Mouse (Mus musculus): ENCODE results near the gene Jsrp1.
A peak's percentile ranks its signal among the peaks of the same experiment; 100 is the strongest.
"Not testable (repeated sequence)": the region's sequence is repeated elsewhere in the genome, so short reads cannot be mapped to it uniquely, and the experiment has no call there.

Gene Jsrp1

GRCm38 (mm10) chr10:80832818-80833217 lies 19.5 kb upstream of the Jsrp1 start:
- DNase-seq (ENCODE audit: low spot score), result no peak

- no peak for DNase-seq (ENCODE audit: low spot score)
Measured at GRCm38 (mm10) chr10:80831136-80831535, 17.8 kb upstream of the Jsrp1 start.

GRCm38 (mm10) chr10:80829359-80830278 lies 16.3 kb upstream of the Jsrp1 start:
- DNase-seq (ENCODE audit: low spot score), result no peak

- not testable (repeated sequence) for DNase-seq (ENCODE audit: low spot score)
Measured at GRCm38 (mm10) chr10:80828587-80828986, 15.3 kb upstream of the Jsrp1 start.

GRCm38 (mm10) chr10:80827870-80828420 lies 14.6 kb upstream of the Jsrp1 start:
- no peak for DNase-seq (ENCODE audit: low spot score)

- DNase-seq (ENCODE audit: low spot score), result no peak
Measured at GRCm38 (mm10) chr10:80827063-80827869, 14.0 kb upstream of the Jsrp1 start.

GRCm38 (mm10) chr10:80826151-80827062 lies 13.1 kb upstream of the Jsrp1 start, which contains the start of gene Oaz1:
TSS of gene Oaz1 (plus strand) at chr10:80826656.
- peak; percentile 92 for DNase-seq (ENCODE audit: low spot score)

GRCm38 (mm10) chr10:80824827-80825226 lies 11.5 kb upstream of the Jsrp1 start:
- no peak for DNase-seq (ENCODE audit: low spot score)

GRCm38 (mm10) chr10:80823847-80824643 lies 10.7 kb upstream of the Jsrp1 start:
- DNase-seq (ENCODE audit: low spot score), result no peak

GRCm38 (mm10) chr10:80823316-80823715 lies 10.0 kb upstream of the Jsrp1 start:
- no peak for DNase-seq (ENCODE audit: low spot score)

- DNase-seq (ENCODE audit: low spot score), result no peak
Measured at GRCm38 (mm10) chr10:80822528-80822927, 9.2 kb upstream of the Jsrp1 start.

GRCm38 (mm10) chr10:80821991-80822390 lies 8.7 kb upstream of the Jsrp1 start:
- no peak for DNase-seq (ENCODE audit: low spot score)

- no peak for DNase-seq (ENCODE audit: low spot score)
Measured at GRCm38 (mm10) chr10:80819406-80819805, 6.1 kb upstream of the Jsrp1 start.

- DNase-seq (ENCODE audit: low spot score), result no peak
Measured at GRCm38 (mm10) chr10:80818599-80819281, 5.4 kb upstream of the Jsrp1 start.

GRCm38 (mm10) chr10:80817955-80818354 lies 4.7 kb upstream of the Jsrp1 start:
- not testable (repeated sequence) for DNase-seq (ENCODE audit: low spot score)

GRCm38 (mm10) chr10:80817164-80817563 lies 3.9 kb upstream of the Jsrp1 start:
- no peak for DNase-seq (ENCODE audit: low spot score)

- DNase-seq (ENCODE audit: low spot score), result not testable (repeated sequence)
Measured at GRCm38 (mm10) chr10:80816303-80816702, 3.0 kb upstream of the Jsrp1 start.

- DNase-seq (ENCODE audit: low spot score), result no peak
Measured at GRCm38 (mm10) chr10:80814800-80815199, 1.5 kb upstream of the Jsrp1 start.

GRCm38 (mm10) chr10:80812391-80813041 lies 782 bp downstream of the Jsrp1 start:
- DNase-seq (ENCODE audit: low spot score), result no peak

Data from ovary, postnatal 10 days (tissue).